Mouse (Mus musculus) thymus, adult 2 months (tissue): ENCODE results near the gene Pla2g2d.

Experiments used
- CTCF ChIP-seq: fragments of 200-500 bp; IDR thresholded peaks from 2 replicates; pipeline ENCODE4 v1.5.1; 2012; ENCODE audit warnings: mild to moderate bottlenecking, control low read depth, low read length, moderate library complexity, borderline replicate concordance; ENCODE audit not compliant: control insufficient read depth, poor library complexity, insufficient read depth; ENCODE audit errors: extremely low read depth
- POLR2A ChIP-seq: fragments of 200-500 bp; IDR thresholded peaks from 2 replicates; pipeline ENCODE4 v1.6.1; 2012; ENCODE audit warnings: mild to moderate bottlenecking, low read length, control low read depth, moderate library complexity; ENCODE audit not compliant: control insufficient read depth, poor library complexity, insufficient read depth; ENCODE audit errors: extremely low read depth

GRCm38 (mm10) chr4:138788381-138788780 lies 12.8 kb downstream of the Pla2g2d start:
- TF ChIP-seq CTCF, result no peak
- TF ChIP-seq POLR2A, result no peak
